Mouse (Mus musculus): ENCODE measurements around the gene Pdcd6. TPM values are rescaled to one million over a fixed set of nuclear protein-coding genes. Genes with fewer than 3 reads are reported as not detected.
A peak's percentile ranks its signal among the peaks of the same experiment; 100 is the strongest.

Pdcd6 gene
- total RNA-seq (2017), result 134 and 135 TPM in 2 replicates

GRCm38 (mm10) chr13:74317170-74317849 is at the start of gene Pdcd6:
Pdcd6 (minus strand) TSS chr13:74317580.
- peak; percentile 98 for ATAC-seq (replicated peaks in 1 of 2; ENCODE audit: insufficient read depth in 1 of 2, low FRiP score in 2 of 2, low TSS enrichment in 1 of 2, low read depth in 1 of 2, poor library complexity in 2 of 2, severe bottlenecking in 2 of 2)

- peak; percentile 27 to 46; a peak in 1 of 4 replicates for ATAC-seq (replicated peaks in 1 of 2; ENCODE audit: insufficient read depth in 1 of 2, low FRiP score in 2 of 2, low TSS enrichment in 1 of 2, low read depth in 1 of 2, poor library complexity in 2 of 2, severe bottlenecking in 2 of 2)
Measured at GRCm38 (mm10) chr13:74363859-74364235, 46.5 kb upstream of the Pdcd6 start, which contains the start of gene Lrrc14b. Lrrc14b (minus strand) TSS chr13:74364005.

GRCm38 (mm10) chr13:74363176-74363858 is 45.9 kb upstream of the Pdcd6 start:
- 0 out of 4 replicates have a peak, but pooled peaks of 1 of the 2 experiments have one; percentile 18 for ATAC-seq (replicated peaks in 1 of 2; ENCODE audit: insufficient read depth in 1 of 2, low FRiP score in 2 of 2, low TSS enrichment in 1 of 2, low read depth in 1 of 2, poor library complexity in 2 of 2, severe bottlenecking in 2 of 2)

GRCm38 (mm10) chr13:74362218-74362617 is 44.8 kb upstream of the Pdcd6 start:
- no peak for ATAC-seq (replicated peaks in 1 of 2; ENCODE audit: insufficient read depth in 1 of 2, low FRiP score in 2 of 2, low TSS enrichment in 1 of 2, low read depth in 1 of 2, poor library complexity in 2 of 2, severe bottlenecking in 2 of 2)

- no peak for ATAC-seq (replicated peaks in 1 of 2; ENCODE audit: insufficient read depth in 1 of 2, low FRiP score in 2 of 2, low TSS enrichment in 1 of 2, low read depth in 1 of 2, poor library complexity in 2 of 2, severe bottlenecking in 2 of 2)
Measured at GRCm38 (mm10) chr13:74356491-74356890, 39.1 kb upstream of the Pdcd6 start.

- ATAC-seq (replicated peaks in 1 of 2; ENCODE audit: insufficient read depth in 1 of 2, low FRiP score in 2 of 2, low TSS enrichment in 1 of 2, low read depth in 1 of 2, poor library complexity in 2 of 2, severe bottlenecking in 2 of 2), result peak in 1 of 2 experiments; percentile 6; a peak in 1 of 4 replicates
Measured at GRCm38 (mm10) chr13:74350435-74350906, 33.1 kb upstream of the Pdcd6 start.

- peak; percentile 94 to 98 for ATAC-seq (replicated peaks in 1 of 2; ENCODE audit: insufficient read depth in 1 of 2, low FRiP score in 2 of 2, low TSS enrichment in 1 of 2, low read depth in 1 of 2, poor library complexity in 2 of 2, severe bottlenecking in 2 of 2)
Measured at GRCm38 (mm10) chr13:74349566-74350434, 32.4 kb upstream of the Pdcd6 start, which contains the start of the genes Sdha and Ccdc127. Sdha (minus strand) TSS chr13:74350280. Ccdc127 (plus strand) TSS chr13:74350309.

- peak; percentile 98 to 99 for ATAC-seq (replicated peaks in 1 of 2; ENCODE audit: insufficient read depth in 1 of 2, low FRiP score in 2 of 2, low TSS enrichment in 1 of 2, low read depth in 1 of 2, poor library complexity in 2 of 2, severe bottlenecking in 2 of 2)
Measured at GRCm38 (mm10) chr13:74341036-74341435, 23.7 kb upstream of the Pdcd6 start.

- ATAC-seq (replicated peaks in 1 of 2; ENCODE audit: insufficient read depth in 1 of 2, low FRiP score in 2 of 2, low TSS enrichment in 1 of 2, low read depth in 1 of 2, poor library complexity in 2 of 2, severe bottlenecking in 2 of 2), result no peak
Measured at GRCm38 (mm10) chr13:74329321-74329720, 11.9 kb upstream of the Pdcd6 start.

GRCm38 (mm10) chr13:74316789-74317169 is 601 bp downstream of the Pdcd6 start:
- no peak for ATAC-seq (replicated peaks in 1 of 2; ENCODE audit: insufficient read depth in 1 of 2, low FRiP score in 2 of 2, low TSS enrichment in 1 of 2, low read depth in 1 of 2, poor library complexity in 2 of 2, severe bottlenecking in 2 of 2)

GRCm38 (mm10) chr13:74316386-74316785 is 994 bp downstream of the Pdcd6 start:
- ATAC-seq (replicated peaks in 1 of 2; ENCODE audit: insufficient read depth in 1 of 2, low FRiP score in 2 of 2, low TSS enrichment in 1 of 2, low read depth in 1 of 2, poor library complexity in 2 of 2, severe bottlenecking in 2 of 2), result no peak

GRCm38 (mm10) chr13:74314616-74315015 is 2.8 kb downstream of the Pdcd6 start:
- ATAC-seq (replicated peaks in 1 of 2; ENCODE audit: insufficient read depth in 1 of 2, low FRiP score in 2 of 2, low TSS enrichment in 1 of 2, low read depth in 1 of 2, poor library complexity in 2 of 2, severe bottlenecking in 2 of 2), result no peak

GRCm38 (mm10) chr13:74305780-74306179 is 11.6 kb downstream of the Pdcd6 start:
- no peak for ATAC-seq (replicated peaks in 1 of 2; ENCODE audit: insufficient read depth in 1 of 2, low FRiP score in 2 of 2, low TSS enrichment in 1 of 2, low read depth in 1 of 2, poor library complexity in 2 of 2, severe bottlenecking in 2 of 2)

- ATAC-seq (replicated peaks in 1 of 2; ENCODE audit: insufficient read depth in 1 of 2, low FRiP score in 2 of 2, low TSS enrichment in 1 of 2, low read depth in 1 of 2, poor library complexity in 2 of 2, severe bottlenecking in 2 of 2), result no peak
Measured at GRCm38 (mm10) chr13:74305380-74305779, 12.0 kb downstream of the Pdcd6 start.

GRCm38 (mm10) chr13:74302050-74303037 is 15.0 kb downstream of the Pdcd6 start:
- ATAC-seq (replicated peaks in 1 of 2; ENCODE audit: insufficient read depth in 1 of 2, low FRiP score in 2 of 2, low TSS enrichment in 1 of 2, low read depth in 1 of 2, poor library complexity in 2 of 2, severe bottlenecking in 2 of 2), result no peak

- ATAC-seq (replicated peaks in 1 of 2; ENCODE audit: insufficient read depth in 1 of 2, low FRiP score in 2 of 2, low TSS enrichment in 1 of 2, low read depth in 1 of 2, poor library complexity in 2 of 2, severe bottlenecking in 2 of 2), result no peak; a peak in 1 of 4 replicates
Measured at GRCm38 (mm10) chr13:74301607-74301984, 15.8 kb downstream of the Pdcd6 start.
